Mouse (Mus musculus) bone marrow, adult 2 months (tissue): ENCODE data around the gene Pdcd6ip. TPM values are rescaled to one million over a fixed set of nuclear protein-coding genes. Genes with fewer than 3 reads are reported as not detected.
"Not testable (repeated sequence)": the region's sequence is repeated elsewhere in the genome, so short reads cannot be mapped to it uniquely, and the experiment has no call there.

Experiments used
- H3K27ac ChIP-seq: fragments of 200-500 bp; 2 replicates; pipeline ENCODE4 v1.5.1; 2012; ENCODE audit warnings: low read depth, mild to moderate bottlenecking, control low read depth, inconsistent platforms, low read length; ENCODE audit not compliant: control insufficient read depth, poor library complexity, insufficient read depth
- H3K4me1 ChIP-seq: fragments of 200-500 bp; 2 replicates; pipeline ENCODE4 v1.6.1; 2011; ENCODE audit warnings: low read length; ENCODE audit not compliant: control insufficient read depth, insufficient read depth
- H3K4me3 ChIP-seq: fragments of 200-500 bp; replicated peaks from 2 replicates; pipeline ENCODE3; 2011; ENCODE audit warnings: mild to moderate bottlenecking, low read depth, low read length, control low read depth; ENCODE audit not compliant: control insufficient read depth
- CTCF ChIP-seq: fragments of 200-500 bp; IDR thresholded peaks from 2 replicates; pipeline ENCODE4 v1.5.1; 2011; ENCODE audit warnings: low read length, control low read depth; ENCODE audit not compliant: control insufficient read depth, insufficient read depth
- POLR2A ChIP-seq: fragments of 200-500 bp; IDR thresholded peaks from 2 replicates; pipeline ENCODE4 v1.6.1; 2011; ENCODE audit warnings: low read depth, mild to moderate bottlenecking, control low read depth, low read length, borderline replicate concordance; ENCODE audit not compliant: control insufficient read depth
- WGBS: fragments of 180-500 bp; shearing (Covaris S2); methylation state at CpG from one replicate; pipeline ENCODE4 v1.1.7; 2018; 5-methylcytosine and 5-hydroxymethylcytosine counted together
- polyA plus RNA-seq: library from polyadenylated mRNA; stranded (reverse); fragments of >200 nt; gene quantifications from 2 replicates; pipeline ENCODE4 v1.2.4, GENCODE M21; 2011; ENCODE audit warnings: low replicate concordance; ENCODE audit not compliant: missing spikeins, insufficient read depth, insufficient read length

Pdcd6ip gene
- polyA plus RNA-seq, 1 experiment = 25.0 TPM

- TF ChIP-seq POLR2A = no peak
- TF ChIP-seq CTCF = no peak
- WGBS = 88% methylated on average over 7 of the region's 7 CpGs
- no peak overlapping the region for H3K4me3 ChIP-seq
- no peaks in the 10 kb centered on the region; the same call in 1 of the 2 replicates for H3K4me1 ChIP-seq
- H3K27ac ChIP-seq = no peak overlapping the region
Measured at GRCm38 (mm10) chr9:113670105-113670856, 37.8 kb downstream of the Pdcd6ip start.

- no peak overlapping the region for H3K4me3 ChIP-seq
- no peaks in the 10 kb centered on the region; the same call in 1 of the 2 replicates for H3K4me1 ChIP-seq
- no peak overlapping the region for H3K27ac ChIP-seq
- 41% methylated on average over 4 of the region's 4 CpGs for WGBS
- TF ChIP-seq CTCF = no peak
- TF ChIP-seq POLR2A = no peak
Measured at GRCm38 (mm10) chr9:113663476-113663875, 44.6 kb downstream of the Pdcd6ip start.

GRCm38 (mm10) chr9:113657837-113658236, 50.2 kb downstream of the Pdcd6ip start:
- WGBS = 89% methylated on average over 1 of the region's 1 CpGs
- Histone ChIP-seq H3K4me3 (no peak overlapping the region), H3K27ac (no peak overlapping the region), H3K4me1 (no peaks in the 10 kb centered on the region)
- no peak for TF ChIP-seq POLR2A
- no peak for TF ChIP-seq CTCF

GRCm38 (mm10) chr9:113653571-113653970, 54.5 kb downstream of the Pdcd6ip start:
- H3K4me1 ChIP-seq = no peaks in the 10 kb centered on the region
- H3K27ac ChIP-seq = no peak overlapping the region
- H3K4me3 ChIP-seq = no peak overlapping the region
- TF ChIP-seq POLR2A (no peak), CTCF (no peak)
- 90% methylated on average over 8 of the region's 8 CpGs for WGBS

GRCm38 (mm10) chr9:113650787-113651186, 57.3 kb downstream of the Pdcd6ip start:
- no peak for TF ChIP-seq POLR2A
- no peak for TF ChIP-seq CTCF
- WGBS = 77% methylated on average over 8 of the region's 8 CpGs

GRCm38 (mm10) chr9:113649211-113649610, 58.8 kb downstream of the Pdcd6ip start:
- WGBS = 77% methylated on average over 8 of the region's 8 CpGs
- not testable (repeated sequence) for H3K27ac ChIP-seq, H3K4me3 ChIP-seq, H3K4me1 ChIP-seq

More at GRCm38 (mm10) chr9:113650787-113651186, 57.3 kb downstream of the Pdcd6ip start:
- H3K4me3 ChIP-seq = no peak overlapping the region
- no peak overlapping the region for H3K27ac ChIP-seq
- no peaks in the 10 kb centered on the region for H3K4me1 ChIP-seq

GRCm38 (mm10) chr9:113645837-113646169, 62.3 kb downstream of the Pdcd6ip start:
- 36% methylated on average over 5 of the region's 5 CpGs for WGBS
- Histone ChIP-seq H3K4me3 (no peak overlapping the region), H3K27ac (no peak overlapping the region), H3K4me1 (no peaks in the 10 kb centered on the region)
- TF ChIP-seq POLR2A = no peak
- no peak for TF ChIP-seq CTCF

- TF ChIP-seq POLR2A = no peak
- TF ChIP-seq CTCF = 0 out of 2 replicates have a peak, but pooled peaks have one; percentile 21
- WGBS = 23% methylated on average over 11 of the region's 11 CpGs
- Histone ChIP-seq H3K27ac (no peak overlapping the region), H3K4me1 (no peaks in the 10 kb centered on the region), H3K4me3 (no peak overlapping the region)
Measured at GRCm38 (mm10) chr9:113645153-113645836, 62.8 kb downstream of the Pdcd6ip start.

GRCm38 (mm10) chr9:113644701-113645100, 63.4 kb downstream of the Pdcd6ip start:
- no peak overlapping the region for H3K4me3 ChIP-seq
- H3K27ac ChIP-seq = no peak overlapping the region
- WGBS = 70% methylated on average over 5 of the region's 5 CpGs
- H3K4me1 ChIP-seq = no peaks in the 10 kb centered on the region
- no peak for TF ChIP-seq POLR2A
- TF ChIP-seq CTCF = no peak
